Mouse (Mus musculus) heart, adult 2 months (tissue): ENCODE results near the gene Arhgap23. TPM values are rescaled to one million over a fixed set of nuclear protein-coding genes. Genes with fewer than 3 reads are reported as not detected.

Experiments
- DNase-seq, 2 experiments: peaks; one replicate each; pipeline ENCODE4 v3.0.0; 2021
- H3K27ac ChIP-seq: fragments of 200-600 bp; 2 replicates; pipeline ENCODE4 v1.8.1; 2022
- H3K27me3 ChIP-seq: fragments of 200-500 bp; 2 replicates; pipeline ENCODE4 v1.6.1; 2012; ENCODE audit warnings: mild to moderate bottlenecking, low read length, inconsistent platforms, mixed read lengths; ENCODE audit not compliant: control insufficient read depth, insufficient read depth
- H3K36me3 ChIP-seq: fragments of 200-500 bp; 2 replicates; pipeline ENCODE4 v1.6.1; 2012; ENCODE audit warnings: low read length, inconsistent platforms; ENCODE audit not compliant: control insufficient read depth, insufficient read depth
- H3K4me1 ChIP-seq: fragments of 200-500 bp; 2 replicates; pipeline ENCODE4 v1.6.1; 2011; ENCODE audit warnings: low read length; ENCODE audit not compliant: control insufficient read depth, insufficient read depth
- H3K4me3 ChIP-seq: fragments of 200-600 bp; 2 replicates; pipeline ENCODE4 v1.8.1; 2022
- H3K79me2 ChIP-seq: fragments of 200-500 bp; replicated peaks from 2 replicates; pipeline ENCODE4 v1.6.1; 2012; ENCODE audit warnings: mild to moderate bottlenecking, inconsistent platforms, low read length, moderate library complexity, mixed read lengths; ENCODE audit not compliant: control insufficient read depth, insufficient read depth
- H3K9ac ChIP-seq: fragments of 200-500 bp; 2 replicates; pipeline ENCODE4 v1.6.1; 2012; ENCODE audit warnings: low read depth, mild to moderate bottlenecking, control low read depth, inconsistent platforms, low read length, mixed read lengths
- CTCF ChIP-seq: fragments of 200-600 bp; IDR thresholded peaks from 2 replicates; pipeline ENCODE4 v1.8.1; 2022; ENCODE audit warnings: antibody characterized with exemption, mild to moderate bottlenecking, moderate library complexity
- EP300 ChIP-seq: fragments of 200-500 bp; IDR thresholded peaks from 2 replicates; pipeline ENCODE4 v1.6.1; 2011; ENCODE audit warnings: low read depth, low read length, control low read depth; ENCODE audit not compliant: insufficient read depth
- POLR2A ChIP-seq: fragments of 200-500 bp; IDR thresholded peaks from 2 replicates; pipeline ENCODE4 v1.6.1; 2011; ENCODE audit warnings: mild to moderate bottlenecking, low read depth, low read length, control low read depth; ENCODE audit not compliant: insufficient read depth
- WGBS: fragments of 180-500 bp; shearing (Covaris S2); methylation state at CpG from one replicate; pipeline ENCODE4 v1.1.7; 2018; 5-methylcytosine and 5-hydroxymethylcytosine counted together
- intact Hi-C: fragments of 180-260 bp; cut with DNase I; formaldehyde crosslinking; loops from one replicate; pipeline ENCODE4 v1.15.1; 2025
- polyA plus RNA-seq: library from polyadenylated mRNA; depleted of rRNA; stranded (reverse); fragments of >200 nt; gene quantifications from 2 replicates; pipeline ENCODE4 v1.2.3, GENCODE M21; 2012
- total RNA-seq, 2 experiments: library from RNA; stranded (reverse); gene quantifications; 2 replicates each; pipeline ENCODE4 v1.2.3; 2021

The Arhgap23 gene
- total and polyA plus RNA-seq, 3 experiments, result 12.8 to 18.4 (median 13.7) TPM

DNA sequence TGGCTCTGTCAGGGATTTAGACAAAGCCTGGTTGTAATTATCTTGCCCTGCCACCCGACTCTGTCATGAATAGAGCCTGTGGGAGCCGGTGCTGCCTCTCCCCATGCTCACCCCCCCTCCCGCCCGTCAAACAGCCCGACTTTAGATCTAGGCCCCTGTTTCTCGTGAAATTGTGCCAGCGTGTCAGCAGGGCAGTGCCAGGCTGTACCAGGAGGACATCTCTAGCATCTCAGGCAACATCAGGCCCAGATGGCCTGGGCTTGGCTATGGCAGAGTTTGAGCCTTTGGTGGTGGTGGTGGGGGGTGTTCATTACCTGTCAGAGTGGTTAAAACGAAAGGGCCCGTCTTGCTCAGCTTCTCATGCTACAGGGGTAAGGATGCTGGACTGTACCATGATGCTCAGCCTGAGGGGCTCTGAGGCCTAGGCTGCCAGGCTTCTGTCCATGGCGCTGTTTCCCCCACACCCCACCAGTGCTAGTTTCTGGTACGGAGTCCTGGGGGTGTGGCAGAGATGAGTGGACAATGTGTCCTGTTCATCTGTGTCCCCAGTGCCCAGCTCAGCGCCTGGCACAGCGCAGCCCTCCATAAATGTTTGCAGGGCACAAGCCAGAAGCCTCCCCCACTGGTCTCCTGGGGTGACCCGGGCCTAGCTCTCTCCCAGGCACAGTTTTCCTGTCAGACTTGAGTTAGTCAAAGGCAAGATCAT lies 3.7 kb downstream of the Arhgap23 start:
- intact Hi-C loops, result no loop called here
- DNase-seq, result no peak
- WGBS, result 71% methylated on average over 14 of the region's 14 CpGs
- Histone ChIP-seq H3K4me3 (no peak overlapping the region), H3K36me3 (no peaks in the 10 kb centered on the region), H3K27ac (no peak overlapping the region), H3K79me2 (peaks cover 1% of the 10 kb centered on the region; the same call in 1 of the 2 replicates), H3K27me3 (no peaks in the 10 kb centered on the region), H3K9ac (no peak overlapping the region; the same call in 1 of the 2 replicates), H3K4me1 (peaks cover 6% of the 10 kb centered on the region)
- TF ChIP-seq POLR2A (no peak), CTCF (no peak), EP300 (no peak)

DNA sequence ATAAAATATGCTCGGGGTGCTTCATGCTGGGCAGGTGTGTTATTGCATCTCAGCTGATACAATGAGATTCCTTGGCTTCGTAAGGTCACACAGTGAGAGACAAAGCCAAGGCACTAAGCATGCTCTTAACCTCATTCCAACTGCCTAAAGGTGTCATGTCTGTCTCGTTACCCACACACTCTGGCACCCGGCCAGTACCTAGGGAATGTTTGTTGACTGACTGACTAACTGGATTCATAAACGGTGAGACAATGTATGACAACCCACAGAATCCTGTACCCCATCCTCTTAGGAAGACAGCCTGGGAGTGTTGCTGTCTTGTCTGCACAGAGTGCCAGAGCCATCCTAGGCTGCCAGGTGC lies 4.2 kb downstream of the Arhgap23 start:
- 45% methylated on average over 5 of the region's 5 CpGs for WGBS

DNA sequence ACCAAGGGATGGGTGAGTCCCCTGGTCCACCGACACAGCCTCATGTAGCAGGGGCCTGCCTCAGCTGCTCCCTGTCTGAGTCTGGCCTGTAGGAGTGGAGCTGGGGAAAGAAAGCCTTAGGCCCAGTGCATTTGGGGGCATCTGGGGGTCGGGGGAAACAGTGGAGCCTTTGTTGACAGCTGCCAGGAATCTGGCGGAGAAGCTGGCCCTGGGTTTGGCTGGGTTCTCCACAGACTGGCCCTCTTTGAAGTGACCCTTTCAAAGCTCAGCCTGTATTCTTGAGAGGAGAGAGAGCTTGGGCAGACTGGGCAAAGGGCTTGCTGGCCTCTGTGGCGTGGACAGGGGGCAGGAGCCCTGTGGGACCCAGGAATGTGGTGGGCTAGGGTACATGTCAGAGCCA lies 7.2 kb downstream of the Arhgap23 start:
- DNase-seq, result no peak
- intact Hi-C loops, result no loop called here
- H3K36me3 ChIP-seq, result no peaks in the 10 kb centered on the region
- no peaks in the 10 kb centered on the region for H3K27me3 ChIP-seq
- WGBS, result 61% methylated on average over 4 of the region's 4 CpGs
- peaks cover 1% of the 10 kb centered on the region; the same call in 1 of the 2 replicates for H3K79me2 ChIP-seq
- no peak overlapping the region for H3K27ac ChIP-seq
- no peak overlapping the region for H3K4me3 ChIP-seq
- H3K9ac ChIP-seq, result no peak overlapping the region
- H3K4me1 ChIP-seq, result peaks cover 7% of the 10 kb centered on the region
- TF ChIP-seq POLR2A (no peak), EP300 (no peak), CTCF (no peak)

More for the DNA sequence above, 4.2 kb downstream of the Arhgap23 start:
- Histone ChIP-seq H3K79me2 (peaks cover 1% of the 10 kb centered on the region; the same call in 1 of the 2 replicates), H3K4me1 (peaks cover 8% of the 10 kb centered on the region), H3K27ac (no peak overlapping the region), H3K27me3 (no peaks in the 10 kb centered on the region), H3K9ac (no peak overlapping the region), H3K36me3 (no peaks in the 10 kb centered on the region), H3K4me3 (no peak overlapping the region)
- TF ChIP-seq EP300 (no peak), CTCF (no peak), POLR2A (no peak)
- intact Hi-C loops, result no loop called here
- no peak for DNase-seq

DNA sequence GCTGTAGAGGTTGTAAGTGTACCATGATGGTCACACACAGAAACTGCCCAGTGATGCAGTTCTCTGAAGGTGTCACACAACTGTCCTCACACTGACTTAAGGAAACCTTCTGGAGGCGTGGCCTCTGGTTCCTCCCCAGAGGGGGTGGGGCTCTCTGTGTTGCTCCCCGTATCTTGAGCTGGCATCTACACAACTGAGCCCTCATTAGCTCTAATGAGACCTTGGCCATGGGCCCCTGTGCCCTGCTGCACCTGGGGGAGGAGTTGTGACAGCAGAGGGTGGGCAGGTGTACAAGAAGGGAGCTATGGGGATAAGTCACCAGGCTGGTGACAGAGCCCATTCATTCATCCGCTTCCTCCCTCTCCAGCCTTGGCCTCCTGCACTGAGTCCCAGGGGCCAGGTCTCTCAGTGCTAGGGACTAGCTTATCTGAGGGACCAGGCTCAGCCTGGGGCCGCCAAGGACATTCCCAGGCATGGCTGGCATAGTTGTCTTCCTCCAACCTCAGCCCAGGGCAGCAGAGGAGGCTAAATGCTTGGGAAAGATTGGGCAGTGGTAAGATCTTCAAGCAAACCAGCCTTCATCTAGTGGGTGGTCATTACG lies 8.9 kb downstream of the Arhgap23 start:
- H3K9ac ChIP-seq, result no peak overlapping the region
- no peak for TF ChIP-seq CTCF
- no peak for TF ChIP-seq POLR2A
- TF ChIP-seq EP300, result no peak
- DNase-seq, result no peak
- intact Hi-C loops, result no loop called here
- no peaks in the 10 kb centered on the region for H3K36me3 ChIP-seq
- no peaks in the 10 kb centered on the region; the same call in 1 of the 2 replicates for H3K79me2 ChIP-seq
- H3K27ac ChIP-seq, result no peak overlapping the region; the same call in 1 of the 2 replicates
- H3K27me3 ChIP-seq, result no peaks in the 10 kb centered on the region
- peaks cover 10% of the 10 kb centered on the region for H3K4me1 ChIP-seq
- H3K4me3 ChIP-seq, result no peak overlapping the region
- 42% methylated on average over 5 of the region's 5 CpGs for WGBS

DNA sequence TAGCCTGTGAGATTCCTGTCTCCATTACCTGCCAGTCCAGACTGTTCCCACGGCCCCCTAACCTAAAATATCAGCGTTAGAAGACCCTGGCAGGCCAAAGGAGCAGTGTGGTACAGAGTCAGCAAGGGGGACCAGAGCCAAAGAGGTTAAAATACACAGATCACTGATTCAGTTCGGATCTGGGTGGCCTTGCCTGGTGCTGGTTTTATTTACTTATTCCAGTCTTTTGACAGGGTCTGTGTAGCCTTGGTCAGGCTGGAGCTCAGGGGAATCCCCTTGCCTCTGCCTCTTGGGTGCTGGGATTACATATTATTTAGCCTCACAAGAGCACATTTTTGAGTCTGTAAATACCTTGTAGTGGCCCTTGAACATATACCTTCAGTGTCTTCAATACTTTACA lies 9.5 kb downstream of the Arhgap23 start:
- Histone ChIP-seq H3K79me2 (no peaks in the 10 kb centered on the region), H3K9ac (no peak overlapping the region), H3K27ac (peak overlapping the region; percentile 24), H3K36me3 (no peaks in the 10 kb centered on the region), H3K4me1 (peaks cover 10% of the 10 kb centered on the region), H3K27me3 (no peaks in the 10 kb centered on the region), H3K4me3 (no peak overlapping the region)
- no peak for TF ChIP-seq POLR2A
- no peak for TF ChIP-seq EP300
- no peak for TF ChIP-seq CTCF
- intact Hi-C loops, result no loop called here
- no peak for DNase-seq
- WGBS, result 43% methylated on average over 3 of the region's 3 CpGs
